Comparison of ENCODE assay signal across 9 mouse cellular contexts in the genomic region with DNA sequence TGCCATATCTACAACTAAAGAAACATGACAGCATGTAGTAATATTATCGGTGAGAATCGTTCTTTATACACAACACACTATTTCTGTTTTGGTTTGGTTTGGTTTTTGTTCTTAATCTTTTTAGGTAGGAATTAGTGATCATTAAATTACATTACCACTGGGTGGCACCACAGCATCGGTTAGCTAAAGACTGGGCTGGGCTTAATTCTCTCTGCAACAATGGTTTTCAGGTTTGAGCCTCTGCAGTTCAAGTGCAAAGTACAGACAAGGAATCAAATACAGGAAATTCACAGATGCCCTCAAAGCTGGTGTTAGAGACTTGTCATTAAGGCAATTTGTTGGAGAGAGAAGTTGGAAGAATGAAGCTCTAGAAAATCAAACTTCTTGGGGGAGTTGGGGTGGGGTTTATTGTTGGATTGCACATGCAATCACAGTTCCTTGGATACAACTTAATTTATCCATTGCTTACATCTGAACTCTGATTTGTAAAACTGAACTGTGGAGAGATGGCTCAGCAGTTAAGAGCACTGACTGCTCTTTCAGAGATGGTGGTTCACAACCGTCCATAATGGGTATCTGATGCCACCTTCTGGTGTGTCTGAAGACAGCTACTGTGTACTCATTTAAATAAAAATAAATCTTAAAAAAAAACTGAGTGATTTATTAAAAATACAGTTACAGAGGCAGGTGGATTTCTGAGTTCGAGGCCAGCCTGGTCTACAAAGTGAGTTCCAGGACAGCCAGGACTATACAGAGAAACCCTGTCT. TPM values are rescaled to one million over a fixed set of nuclear protein-coding genes. Genes with fewer than 3 reads are reported as not detected.
A peak's percentile ranks its signal among the peaks of the same experiment; 100 is the strongest.
DNase-seq lines count a peak whose midpoint lies in the region; ATAC-seq and TF ChIP-seq lines count a peak whose summit lies in the region.
"Had no signal": no experiment of that assay in that cellular context is flagged by ENCODE, and none has a peak within 500 bp of the region (broad histone marks: within the 10 kb centered on the region; RNA-seq: fewer than 3 reads in every experiment).

No protein-coding gene starts in this region.

- TF ChIP-seq POLR2A in bone marrow macrophage, adult 2 months (IDR thresholded peaks at IDR 0.05; ENCODE audit: borderline replicate concordance, low read depth, low read length): no peak

- no peak overlapping the region for H3K4me3 ChIP-seq in bone marrow macrophage, adult 2 months (ENCODE audit: insufficient read depth, low read length)
- H3K4me3 ChIP-seq in forebrain, embryonic 10.5 days: no peak overlapping the region
- H3K4me3 ChIP-seq in intestine, embryonic 14.5 days (ENCODE audit: low read depth, low read length): no peak overlapping the region
- H3K4me3 ChIP-seq in lung, embryonic 15.5 days: no peak overlapping the region
- H3K4me3 ChIP-seq: heart, embryonic 13.5 days had no signal

- H3K27ac ChIP-seq in bone marrow macrophage, adult 2 months (ENCODE audit: insufficient read depth, low read depth, low read length): peak overlapping the region; percentile 9; the same call in 1 of the 2 replicates
- no peak overlapping the region for H3K27ac ChIP-seq in forebrain, embryonic 10.5 days
- no peak overlapping the region for H3K27ac ChIP-seq in intestine, embryonic 14.5 days (ENCODE audit: low read depth)
- no peak overlapping the region for H3K27ac ChIP-seq in lung, embryonic 15.5 days
- H3K27ac ChIP-seq: heart, embryonic 13.5 days had no signal

- peak; percentile 51 for ATAC-seq in intestine, embryonic 14.5 days (replicated peaks; ENCODE audit: low FRiP score, low TSS enrichment, low read depth)
- peak; percentile 80; the same call in 1 of the 2 replicates for ATAC-seq in lung, embryonic 15.5 days (ENCODE audit: borderline replicate concordance, extremely low read depth, low FRiP score, low TSS enrichment)
- peak; percentile 99 for ATAC-seq in neutrophil, adult 5-6 weeks (ENCODE audit: extremely low read depth, insufficient number of reproducible peaks, low FRiP score, poor library complexity, severe bottlenecking)

- H3K36me3 ChIP-seq in forebrain, embryonic 10.5 days (replicated peaks): no peaks in the 10 kb centered on the region
- H3K36me3 ChIP-seq in intestine, embryonic 14.5 days (ENCODE audit: control insufficient read depth, insufficient read depth, low read length): no peaks in the 10 kb centered on the region
- no peaks in the 10 kb centered on the region for H3K36me3 ChIP-seq in lung, embryonic 15.5 days
- H3K36me3 ChIP-seq: heart, embryonic 13.5 days had no signal

- peaks cover 3% of the 10 kb centered on the region; the same call in 1 of the 2 replicates for H3K4me1 ChIP-seq in bone marrow macrophage, adult 2 months (ENCODE audit: control insufficient read depth, insufficient read depth, low read length)
- peaks cover 54% of the 10 kb centered on the region for H3K4me1 ChIP-seq in forebrain, embryonic 10.5 days
- H3K4me1 ChIP-seq in intestine, embryonic 14.5 days (replicated peaks; ENCODE audit: control insufficient read depth, insufficient read depth, low read length): peaks cover 7% of the 10 kb centered on the region
- H3K4me1 ChIP-seq in lung, embryonic 15.5 days: no peaks in the 10 kb centered on the region; the same call in 1 of the 2 replicates

- TF ChIP-seq CTCF in bone marrow macrophage, adult 2 months (IDR thresholded peaks at IDR 0.05; ENCODE audit: low read depth, low read length): no peak

- H3K9me3 ChIP-seq in forebrain, embryonic 10.5 days: no peaks in the 10 kb centered on the region
- no peaks in the 10 kb centered on the region for H3K9me3 ChIP-seq in intestine, embryonic 14.5 days (ENCODE audit: control insufficient read depth, low read length)
- no peaks in the 10 kb centered on the region for H3K9me3 ChIP-seq in lung, embryonic 15.5 days
- H3K9me3 ChIP-seq: heart, embryonic 13.5 days had no signal

- H3K27me3 ChIP-seq in forebrain, embryonic 10.5 days (ENCODE audit: poor library complexity, severe bottlenecking): no peaks in the 10 kb centered on the region
- no peaks in the 10 kb centered on the region for H3K27me3 ChIP-seq in intestine, embryonic 14.5 days (replicated peaks; ENCODE audit: control insufficient read depth, insufficient read depth, low read length)
- no peaks in the 10 kb centered on the region for H3K27me3 ChIP-seq in lung, embryonic 15.5 days
- H3K27me3 ChIP-seq: heart, embryonic 13.5 days had no signal

- 29% methylated on average over 5 of the region's 5 CpGs for WGBS in forebrain, embryonic 10.5 days
- 25% methylated on average over 5 of the region's 5 CpGs for WGBS in intestine, embryonic 14.5 days
- 29% methylated on average over 5 of the region's 5 CpGs for WGBS in lung, embryonic 15.5 days

- peak; percentile 32 for DNase-seq in urinary bladder, postnatal 14 days (ENCODE audit: low spot score)
- no peak for DNase-seq in urinary bladder, adult 2 months (ENCODE audit: low spot score)
- DNase-seq in forebrain, embryonic 10.5 days (ENCODE audit: extremely low spot score, low spot score): peak; percentile 43
- DNase-seq in intestine, embryonic 14.5 days (ENCODE audit: low spot score): peak; percentile 69
- no peak for DNase-seq in frontal cortex, postnatal 14 days (ENCODE audit: low spot score in 2 of 2)

- no peak overlapping the region for H3K4me2 ChIP-seq in intestine, embryonic 14.5 days (ENCODE audit: low read length)
- H3K4me2 ChIP-seq in lung, embryonic 15.5 days: no peak overlapping the region
- H3K4me2 ChIP-seq: heart, embryonic 13.5 days had no signal

- no peak overlapping the region for H3K9ac ChIP-seq in intestine, embryonic 14.5 days (ENCODE audit: low read length)
- no peak overlapping the region for H3K9ac ChIP-seq in lung, embryonic 15.5 days
- H3K9ac ChIP-seq: heart, embryonic 13.5 days had no signal

RNA-seq across cellular contexts. Expression of gene Gm10203, which starts 2.5 kb away (rescaled TPM):
- not detected in 2 replicates for polyA plus RNA-seq in urinary bladder, adult 2 months (2012; rRNA removed)
- not detected in 2 replicates for polyA plus RNA-seq in bone marrow macrophage, adult 2 months (2012; ENCODE audit: insufficient read depth, insufficient read length, missing spikeins)
- polyA plus RNA-seq in forebrain, embryonic 10.5 days (2016; fragmentation: Nextera tagmentation; extraction: Ambion mirVana): not detected in 2 replicates
- not detected in 2 replicates for polyA plus RNA-seq in intestine, embryonic 14.5 days (2014; fragmentation: Nextera tagmentation; extraction: Ambion mirVana)
- polyA plus RNA-seq in lung, embryonic 15.5 days (2015; fragmentation: Nextera tagmentation; extraction: Ambion mirVana): not detected in 2 replicates
- not detected in 2 replicates for total RNA-seq in neutrophil, adult 5-6 weeks (2017)
- polyA plus RNA-seq: heart, embryonic 13.5 days had no signal

RNA-seq across cellular contexts. Expression of gene Etfbkmt, which starts 7.2 kb away (rescaled TPM):
- 54.1 and 67.1 TPM in 2 replicates for polyA plus RNA-seq in urinary bladder, adult 2 months (2012; rRNA removed)
- 5.8 and 9.0 TPM in 2 replicates for polyA plus RNA-seq in bone marrow macrophage, adult 2 months (2012; ENCODE audit: insufficient read depth, insufficient read length, missing spikeins)
- polyA plus RNA-seq in forebrain, embryonic 10.5 days (2016; fragmentation: Nextera tagmentation; extraction: Ambion mirVana): 11.9 and 13.2 TPM in 2 replicates
- polyA plus RNA-seq in intestine, embryonic 14.5 days (2014; fragmentation: Nextera tagmentation; extraction: Ambion mirVana): 15.7 and 18.4 TPM in 2 replicates
- 14.6 and 16.2 TPM in 2 replicates for polyA plus RNA-seq in lung, embryonic 15.5 days (2015; fragmentation: Nextera tagmentation; extraction: Ambion mirVana)
- total RNA-seq in neutrophil, adult 5-6 weeks (2017): 22.7 and 28.6 TPM in 2 replicates

RNA-seq across cellular contexts. Expression of gene Dennd5b, which starts 31.0 kb away (rescaled TPM):
- polyA plus RNA-seq in urinary bladder, adult 2 months (2012; rRNA removed): 5.1 and 6.7 TPM in 2 replicates
- polyA plus RNA-seq in bone marrow macrophage, adult 2 months (2012; ENCODE audit: insufficient read depth, insufficient read length, missing spikeins): 0.19 and 0.87 TPM in 2 replicates
- polyA plus RNA-seq in forebrain, embryonic 10.5 days (2016; fragmentation: Nextera tagmentation; extraction: Ambion mirVana): 10.9 and 11.5 TPM in 2 replicates
- 13.2 TPM in 2 replicates for polyA plus RNA-seq in intestine, embryonic 14.5 days (2014; fragmentation: Nextera tagmentation; extraction: Ambion mirVana)
- polyA plus RNA-seq in lung, embryonic 15.5 days (2015; fragmentation: Nextera tagmentation; extraction: Ambion mirVana): 5.5 and 5.8 TPM in 2 replicates
- total RNA-seq in neutrophil, adult 5-6 weeks (2017): 44.6 and 56.2 TPM in 2 replicates

RNA-seq across cellular contexts. Expression of gene Amn1, which starts 56.0 kb away (rescaled TPM):
- 13.2 and 18.2 TPM in 2 replicates for polyA plus RNA-seq in urinary bladder, adult 2 months (2012; rRNA removed)
- 14.7 and 18.1 TPM in 2 replicates for polyA plus RNA-seq in bone marrow macrophage, adult 2 months (2012; ENCODE audit: insufficient read depth, insufficient read length, missing spikeins)
- polyA plus RNA-seq in forebrain, embryonic 10.5 days (2016; fragmentation: Nextera tagmentation; extraction: Ambion mirVana): 38.5 and 45.6 TPM in 2 replicates
- 26.7 and 29.8 TPM in 2 replicates for polyA plus RNA-seq in intestine, embryonic 14.5 days (2014; fragmentation: Nextera tagmentation; extraction: Ambion mirVana)
- polyA plus RNA-seq in lung, embryonic 15.5 days (2015; fragmentation: Nextera tagmentation; extraction: Ambion mirVana): 28.2 TPM in 2 replicates
- 49.2 and 56.8 TPM in 2 replicates for total RNA-seq in neutrophil, adult 5-6 weeks (2017)

Comparison
In these comparisons a context has a peak if more than half of its experiments do, and no peak if none do; other contexts are left out.
1. DNase-seq: peak in urinary bladder, postnatal 14 days (single experiment), forebrain, embryonic 10.5 days (single experiment) and intestine, embryonic 14.5 days (single experiment); none in urinary bladder, adult 2 months (single experiment) and frontal cortex, postnatal 14 days (0 of 2).
2. Peak in every context shown above with its lines, with median percentiles within 50 percentile points of each other: ATAC-seq.